Mouse (Mus musculus): ENCODE results near the gene Psd. TPM values are rescaled to one million over a fixed set of nuclear protein-coding genes. Genes with fewer than 3 reads are reported as not detected.

The Psd gene
- polyA plus RNA-seq, 1 experiment from 2014 or later = 12.0 TPM

DNA sequence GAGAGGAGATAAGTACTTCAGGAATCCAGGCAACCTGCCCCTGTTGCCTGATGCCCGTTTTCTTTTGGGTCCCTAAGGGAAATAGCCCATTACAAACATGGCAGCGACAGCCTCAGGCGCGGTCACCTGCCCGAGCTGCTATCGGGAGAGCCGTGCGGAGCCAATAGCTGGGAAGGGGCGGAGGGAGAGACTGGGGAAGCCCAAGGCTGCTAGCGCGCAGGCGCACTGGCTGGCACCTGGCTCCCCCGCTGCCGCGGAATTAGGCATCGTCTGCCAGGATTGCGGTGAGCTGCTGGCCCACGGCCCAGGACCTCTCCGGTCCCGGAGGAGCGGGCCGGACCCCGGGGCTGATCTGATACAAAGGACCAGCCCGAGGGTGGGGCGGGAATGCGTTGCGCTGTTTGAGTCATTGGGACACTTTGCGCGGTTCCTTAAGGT lies 29.8 kb upstream of the Psd start:
- peak; percentile 89 for ATAC-seq (ENCODE audit: insufficient number of reproducible peaks, low FRiP score)

GRCm38 (mm10) chr19:46350168-46350932 lies 23.4 kb upstream of the Psd start, which contains the start of gene 2310034G01Rik:
Gene 2310034G01Rik, minus strand, starts transcription at chr19:46350302.
- peak within 1 kb of the TSS; percentile 80 for H3K4me3 ChIP-seq
- peak within 1 kb of the TSS; percentile 84 for H3K9ac ChIP-seq
- ATAC-seq (ENCODE audit: insufficient number of reproducible peaks, low FRiP score) = no peak
- H3K36me3 ChIP-seq = no peaks in the 10 kb centered on the region
- H3K4me1 ChIP-seq (replicated peaks) = peaks cover 15% of the 10 kb centered on the region
- H3K9me3 ChIP-seq (replicated peaks) = no peaks in the 10 kb centered on the region
- H3K27me3 ChIP-seq (replicated peaks) = peaks cover 48% of the 10 kb centered on the region
- H3K4me2 ChIP-seq = peak within 1 kb of the TSS; percentile 99
- WGBS = 53% methylated on average over 10 of the region's 10 CpGs
- no peak within 1 kb of the TSS for H3K27ac ChIP-seq (ENCODE audit: poor library complexity, severe bottlenecking)

More for the DNA sequence above, 29.8 kb upstream of the Psd start:
- Histone ChIP-seq H3K9me3 (replicated peaks) (no peaks in the 10 kb centered on the region), H3K4me3 (peak overlapping the region; percentile 61), H3K27ac (ENCODE audit: poor library complexity, severe bottlenecking) (no peak overlapping the region), H3K27me3 (replicated peaks) (peaks cover 26% of the 10 kb centered on the region), H3K9ac (no peak overlapping the region; the same call in none of the 2 replicates), H3K4me1 (replicated peaks) (peaks cover 3% of the 10 kb centered on the region; the same call in 1 of the 2 replicates), H3K36me3 (no peaks in the 10 kb centered on the region), H3K4me2 (peak overlapping the region; percentile 87)
- 1% methylated on average over 29 of the region's 29 CpGs for WGBS

DNA sequence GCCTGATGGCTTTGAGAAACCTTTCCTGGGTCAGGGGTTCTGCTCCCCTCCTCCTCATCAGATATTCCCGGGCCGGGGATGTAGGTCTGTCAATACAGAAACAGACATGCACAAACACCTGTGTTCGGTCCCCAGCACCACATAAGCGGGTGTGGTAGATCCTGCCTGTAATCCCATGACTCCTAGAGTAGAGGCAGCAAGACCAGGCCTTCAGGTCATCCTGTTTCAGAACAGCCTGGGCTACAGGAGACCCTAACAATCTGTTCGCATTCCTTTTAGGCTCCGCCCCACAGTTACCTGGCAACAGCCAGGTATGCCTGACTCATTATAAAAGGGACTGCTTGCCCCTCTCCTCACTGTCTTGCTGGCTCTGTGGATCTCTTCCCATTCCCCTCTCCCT lies 22.6 kb upstream of the Psd start:
- H3K9me3 ChIP-seq (replicated peaks) = no peaks in the 10 kb centered on the region
- no peaks in the 10 kb centered on the region for H3K36me3 ChIP-seq
- WGBS = 19% methylated on average over 6 of the region's 6 CpGs
- H3K4me3 ChIP-seq = peak overlapping the region; percentile 80
- ATAC-seq (ENCODE audit: insufficient number of reproducible peaks, low FRiP score) = 0 out of 2 replicates have a peak, but pooled peaks have one; percentile 30
- peaks cover 15% of the 10 kb centered on the region for H3K4me1 ChIP-seq (replicated peaks)
- H3K9ac ChIP-seq = peak overlapping the region; percentile 84
- peaks cover 56% of the 10 kb centered on the region for H3K27me3 ChIP-seq (replicated peaks)
- peak overlapping the region; percentile 99 for H3K4me2 ChIP-seq
- H3K27ac ChIP-seq (ENCODE audit: poor library complexity, severe bottlenecking) = no peak overlapping the region

DNA sequence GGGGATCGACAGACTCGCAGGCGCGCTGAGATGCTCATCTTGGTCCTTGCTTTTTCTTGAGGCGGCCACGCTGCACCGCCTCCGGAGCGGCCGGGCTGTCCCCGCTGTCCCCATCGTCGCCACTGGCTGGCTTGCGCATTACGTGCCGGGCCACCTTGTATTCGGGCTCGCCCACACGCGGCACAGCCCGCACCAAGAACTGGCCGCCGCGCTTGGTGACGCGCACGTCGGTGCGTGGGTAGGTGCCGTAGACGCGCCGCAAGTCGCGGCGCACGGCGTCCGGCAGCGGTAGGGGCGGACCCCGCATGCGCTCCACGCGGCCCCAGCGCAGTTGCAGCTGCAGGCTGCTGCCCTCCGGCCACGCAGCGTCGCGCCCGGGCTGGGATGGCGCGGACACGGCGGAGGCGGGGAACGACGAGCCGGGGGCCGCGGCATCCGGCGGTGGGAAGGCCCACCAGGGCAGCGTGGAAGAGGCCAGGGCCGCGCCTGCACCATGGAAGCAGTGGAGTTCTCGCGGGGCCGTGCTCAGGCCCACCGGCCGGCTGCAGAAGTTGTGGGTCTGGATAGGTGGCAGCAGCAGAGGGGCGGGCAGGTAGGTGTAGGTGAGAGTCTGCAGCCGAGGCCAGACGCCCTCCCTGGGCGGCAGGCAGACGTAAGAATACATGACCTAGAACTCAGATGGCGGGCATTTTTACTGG lies 22.0 kb upstream of the Psd start:
- H3K4me2 ChIP-seq = peak overlapping the region; percentile 99
- H3K27ac ChIP-seq (ENCODE audit: poor library complexity, severe bottlenecking) = peak overlapping the region; percentile 15
- H3K4me1 ChIP-seq (replicated peaks) = peaks cover 15% of the 10 kb centered on the region
- peaks cover 55% of the 10 kb centered on the region for H3K27me3 ChIP-seq (replicated peaks)
- H3K9ac ChIP-seq = peak overlapping the region; percentile 84
- peak; percentile 76 for ATAC-seq (ENCODE audit: insufficient number of reproducible peaks, low FRiP score)
- H3K4me3 ChIP-seq = peak overlapping the region; percentile 80
- H3K36me3 ChIP-seq = no peaks in the 10 kb centered on the region
- no peaks in the 10 kb centered on the region for H3K9me3 ChIP-seq (replicated peaks)
- WGBS = 1% methylated on average over 78 of the region's 78 CpGs

GRCm38 (mm10) chr19:46347936-46348668 lies 21.1 kb upstream of the Psd start:
- ATAC-seq (ENCODE audit: insufficient number of reproducible peaks, low FRiP score) = no peak
- Histone ChIP-seq H3K4me2 (peak overlapping the region; percentile 99), H3K9me3 (replicated peaks) (no peaks in the 10 kb centered on the region), H3K27me3 (replicated peaks) (peaks cover 55% of the 10 kb centered on the region), H3K9ac (peak overlapping the region; percentile 84), H3K4me1 (replicated peaks) (peaks cover 15% of the 10 kb centered on the region), H3K4me3 (peak overlapping the region; percentile 80), H3K36me3 (no peaks in the 10 kb centered on the region), H3K27ac (ENCODE audit: poor library complexity, severe bottlenecking) (peak overlapping the region; percentile 15)
- WGBS = 30% methylated on average over 14 of the region's 14 CpGs

DNA sequence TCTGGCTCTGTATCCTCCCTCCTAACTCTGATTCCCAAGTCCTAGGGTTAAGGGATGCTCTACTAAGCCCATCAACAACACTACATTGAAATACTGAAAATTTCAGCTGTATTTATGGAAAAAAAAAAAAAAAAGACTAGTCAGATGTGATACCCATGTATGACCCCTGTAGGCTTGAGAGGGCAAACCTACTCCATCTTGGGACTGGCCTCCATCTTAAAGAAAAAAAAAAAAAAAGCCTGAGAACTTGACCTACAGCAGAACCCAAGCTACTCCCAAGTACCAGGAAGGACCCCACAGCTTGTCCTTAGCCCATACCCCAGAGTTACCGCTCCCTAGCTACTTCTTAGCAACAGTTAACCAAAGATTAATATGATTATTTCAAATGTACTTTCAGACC lies 20.2 kb upstream of the Psd start:
- Histone ChIP-seq H3K4me3 (no peak overlapping the region), H3K4me1 (replicated peaks) (peaks cover 15% of the 10 kb centered on the region), H3K4me2 (no peak overlapping the region), H3K27me3 (replicated peaks) (peaks cover 53% of the 10 kb centered on the region), H3K9ac (no peak overlapping the region), H3K27ac (ENCODE audit: poor library complexity, severe bottlenecking) (no peak overlapping the region), H3K36me3 (no peaks in the 10 kb centered on the region), H3K9me3 (replicated peaks) (no peaks in the 10 kb centered on the region)
- no peak for ATAC-seq (ENCODE audit: insufficient number of reproducible peaks, low FRiP score)
- WGBS = 87% methylated on average over 1 of the region's 1 CpGs

- ATAC-seq (ENCODE audit: insufficient number of reproducible peaks, low FRiP score) = no peak
- Histone ChIP-seq H3K9me3 (replicated peaks) (no peaks in the 10 kb centered on the region), H3K27ac (ENCODE audit: poor library complexity, severe bottlenecking) (no peak overlapping the region), H3K4me3 (no peak overlapping the region), H3K9ac (no peak overlapping the region), H3K4me1 (replicated peaks) (peaks cover 14% of the 10 kb centered on the region), H3K36me3 (no peaks in the 10 kb centered on the region), H3K27me3 (replicated peaks) (peaks cover 39% of the 10 kb centered on the region), H3K4me2 (no peak overlapping the region)
- 18% methylated on average over 7 of the region's 7 CpGs for WGBS
Observed at GRCm38 (mm10) chr19:46344710-46345419, 17.9 kb upstream of the Psd start.

DNA sequence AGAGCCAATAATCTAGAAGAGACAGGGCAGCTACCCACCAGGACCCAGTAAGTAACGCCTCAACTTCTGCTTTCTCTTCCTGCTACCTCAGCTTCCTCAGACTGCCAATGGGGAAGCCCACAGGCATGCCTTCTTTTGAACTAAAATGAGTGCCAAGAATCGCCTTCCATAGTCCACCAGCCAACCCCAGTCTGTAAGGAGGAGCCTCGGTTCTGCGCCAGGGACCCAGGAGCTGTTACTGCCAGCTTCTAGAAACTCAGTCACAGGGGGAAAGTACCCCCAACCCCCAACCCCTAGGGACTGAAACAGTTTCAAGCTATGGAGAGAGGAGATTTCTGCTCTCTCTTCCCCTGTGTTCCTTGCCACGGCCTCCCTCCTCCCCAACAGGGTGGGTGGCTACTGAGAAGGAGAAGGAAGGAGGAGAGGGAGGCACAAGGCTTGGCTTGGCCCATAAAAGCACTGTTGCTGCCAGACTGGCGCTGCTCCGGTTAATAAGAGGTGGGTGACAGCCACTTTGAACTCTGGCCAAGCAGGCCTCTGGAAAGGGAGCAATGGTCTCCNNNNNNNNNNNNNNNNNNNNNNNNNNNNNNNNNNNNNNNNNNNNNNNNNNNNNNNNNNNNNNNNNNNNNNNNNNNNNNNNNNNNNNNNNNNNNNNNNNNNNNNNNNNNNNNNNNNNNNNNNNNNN lies 12.5 kb upstream of the Psd start:
- peaks cover 7% of the 10 kb centered on the region for H3K4me1 ChIP-seq (replicated peaks)
- H3K27me3 ChIP-seq (replicated peaks) = peaks cover 12% of the 10 kb centered on the region; the same call in 1 of the 2 replicates
- peak overlapping the region; percentile 55 for H3K4me2 ChIP-seq
- no peak overlapping the region for H3K27ac ChIP-seq (ENCODE audit: poor library complexity, severe bottlenecking)
- ATAC-seq (ENCODE audit: insufficient number of reproducible peaks, low FRiP score) = no peak
- no peak overlapping the region for H3K9ac ChIP-seq
- no peaks in the 10 kb centered on the region for H3K9me3 ChIP-seq (replicated peaks)
- 71% methylated on average over 7 of the region's 7 CpGs for WGBS
- H3K4me3 ChIP-seq = no peak overlapping the region
- H3K36me3 ChIP-seq = no peaks in the 10 kb centered on the region

DNA sequence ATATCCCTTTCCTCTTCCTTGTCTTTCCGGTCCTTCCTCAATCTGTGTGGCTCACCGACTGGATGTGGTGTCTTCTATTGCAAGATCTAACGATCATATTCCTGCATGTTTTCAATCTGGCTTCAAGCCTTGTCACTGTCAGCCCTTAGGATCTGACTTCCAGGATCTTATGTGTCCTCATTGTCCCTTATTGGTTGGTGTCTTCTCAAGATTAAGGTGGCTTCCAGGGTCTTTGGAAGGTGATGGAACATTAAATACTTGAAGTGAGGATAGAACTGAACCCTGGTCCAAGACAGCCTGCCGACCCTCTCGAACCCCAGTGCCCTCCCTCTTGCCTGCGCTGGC lies 12.0 kb upstream of the Psd start:
- Histone ChIP-seq H3K4me3 (peak overlapping the region; percentile 74), H3K36me3 (no peaks in the 10 kb centered on the region), H3K27ac (ENCODE audit: poor library complexity, severe bottlenecking) (no peak overlapping the region), H3K9ac (no peak overlapping the region), H3K27me3 (replicated peaks) (peaks cover 10% of the 10 kb centered on the region; the same call in 1 of the 2 replicates), H3K9me3 (replicated peaks) (no peaks in the 10 kb centered on the region), H3K4me1 (replicated peaks) (peaks cover 7% of the 10 kb centered on the region), H3K4me2 (peak overlapping the region; percentile 55)
- WGBS = 53% methylated on average over 6 of the region's 6 CpGs
- ATAC-seq (ENCODE audit: insufficient number of reproducible peaks, low FRiP score) = no peak

DNA sequence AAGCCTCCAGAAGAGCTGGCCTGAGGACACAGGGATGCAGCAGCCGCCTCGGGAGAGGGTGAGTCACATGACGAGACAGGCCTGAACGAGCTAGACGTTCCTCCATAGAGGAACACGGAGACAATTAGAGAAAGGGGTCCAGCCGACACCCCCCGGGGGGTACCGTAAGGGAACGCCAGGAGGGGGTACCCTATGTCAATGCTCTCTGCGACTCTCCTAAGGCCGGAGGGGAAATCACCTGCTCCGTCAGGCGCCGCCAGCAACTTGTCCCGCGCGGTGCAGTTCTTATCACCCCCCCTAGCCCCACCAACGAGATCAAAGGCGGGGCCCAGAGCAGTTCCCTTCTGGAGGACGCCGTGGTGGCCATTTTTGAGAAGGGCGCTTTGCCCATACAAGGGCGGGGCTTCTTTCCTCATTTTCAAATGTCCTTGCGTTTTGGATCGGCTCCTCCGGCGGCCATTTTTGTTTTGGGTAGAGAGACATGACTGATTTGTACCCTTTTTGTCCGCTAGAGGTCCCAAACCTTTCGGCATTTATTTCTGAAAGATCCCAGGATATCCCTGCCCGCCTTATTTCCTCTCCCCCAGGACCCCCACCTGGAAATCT lies 11.5 kb upstream of the Psd start, which contains the start of gene Cuedc2:
Gene Cuedc2, minus strand, starts transcription at position 372 of the 606 bp plus-strand sequence.
- Histone ChIP-seq H3K4me3 (peak within 1 kb of the TSS; percentile 74), H3K4me1 (replicated peaks) (peaks cover 7% of the 10 kb centered on the region), H3K9me3 (replicated peaks) (no peaks in the 10 kb centered on the region), H3K36me3 (no peaks in the 10 kb centered on the region), H3K27ac (ENCODE audit: poor library complexity, severe bottlenecking) (no peak within 1 kb of the TSS), H3K9ac (peak within 1 kb of the TSS; percentile 78), H3K27me3 (replicated peaks) (peaks cover 7% of the 10 kb centered on the region; the same call in 1 of the 2 replicates), H3K4me2 (peak within 1 kb of the TSS; percentile 78)
- peak; percentile 91 for ATAC-seq (ENCODE audit: insufficient number of reproducible peaks, low FRiP score)
- under 1% methylated on average over 31 of the region's 31 CpGs for WGBS

Measured in heart, embryonic 12.5 days (tissue).